Mouse (Mus musculus): ENCODE measurements around the gene Ttbk1. TPM values are rescaled to one million over a fixed set of nuclear protein-coding genes. Genes with fewer than 3 reads are reported as not detected.

Ttbk1 gene
- 4.9 and 7.3 TPM in 2 replicates for polyA plus RNA-seq (2021; fragmentation: Nextera tagmentation)
- long read RNA-seq, experiment 1, partial matches to known transcripts: 10 of 40 reads
- long read RNA-seq, experiment 1, other reads (novel, unspliced or antisense): 30 of 40 reads
- long read RNA-seq, experiment 2, partial matches to known transcripts: 2 of 16 reads
- long read RNA-seq, experiment 2, other reads (novel, unspliced or antisense): 14 of 16 reads

GRCm38 (mm10) chr17:46487431-46487830 lies at the start of gene Ttbk1:
Ttbk1 (minus strand) TSS chr17:46487675.

GRCm38 (mm10) chr17:46496623-46497434 lies 9.4 kb upstream of the Ttbk1 start, which contains the start of gene Dnph1:
Dnph1 (plus strand) TSS chr17:46496711.

GRCm38 (mm10) chr17:46438298-46438873 lies 49.1 kb downstream of the Ttbk1 start, which contains the start of gene Slc22a7:
Slc22a7 (minus strand) TSS chr17:46438457.

GRCm38 (mm10) chr17:46428761-46429414 lies 58.6 kb downstream of the Ttbk1 start, which contains the start of gene Crip3:
Crip3 (plus strand) TSS chr17:46428926.

Other genes starting within 250 kb of the Ttbk1 start
- gene Polr1c, start 239.6 kb downstream of the Ttbk1 start, polyA plus RNA-seq (2021; fragmentation: Nextera tagmentation): 35.9 and 43.3 TPM in 2 replicates
- gene Yipf3, start 239.6 kb downstream of the Ttbk1 start, polyA plus RNA-seq (2021; fragmentation: Nextera tagmentation): 148 and 184 TPM in 2 replicates
- 10.8 and 17.0 TPM in 2 replicates for gene Lrrc73, start 234.1 kb downstream of the Ttbk1 start, polyA plus RNA-seq (2021; fragmentation: Nextera tagmentation)
- 11.8 and 14.0 TPM in 2 replicates for gene Tjap1, start 204.6 kb downstream of the Ttbk1 start, polyA plus RNA-seq (2021; fragmentation: Nextera tagmentation)
- gene Dlk2, start 190.3 kb downstream of the Ttbk1 start, polyA plus RNA-seq (2021; fragmentation: Nextera tagmentation): 11.2 and 12.2 TPM in 2 replicates
- 2.4 and 3.1 TPM in 2 replicates for gene Abcc10, start 159.3 kb downstream of the Ttbk1 start, polyA plus RNA-seq (2021; fragmentation: Nextera tagmentation)
- gene Zfp318, start 103.9 kb downstream of the Ttbk1 start, polyA plus RNA-seq (2021; fragmentation: Nextera tagmentation): 4.4 and 12.0 TPM in 2 replicates
- gene Crip3, start 58.7 kb downstream of the Ttbk1 start, polyA plus RNA-seq (2021; fragmentation: Nextera tagmentation): not detected in 2 replicates
- 0.23 TPM in 1 of 2 replicates, not detected in the other for gene Slc22a7, start 49.2 kb downstream of the Ttbk1 start, polyA plus RNA-seq (2021; fragmentation: Nextera tagmentation)
- gene Dnph1, start 9.0 kb upstream of the Ttbk1 start, polyA plus RNA-seq (2021; fragmentation: Nextera tagmentation): 7.9 and 10.1 TPM in 2 replicates
- 18.6 and 21.2 TPM in 2 replicates for gene Cul9, start 58.7 kb upstream of the Ttbk1 start, polyA plus RNA-seq (2021; fragmentation: Nextera tagmentation)
- 3.7 and 4.7 TPM in 2 replicates for gene Srf, start 68.5 kb upstream of the Ttbk1 start, polyA plus RNA-seq (2021; fragmentation: Nextera tagmentation)
- gene Ptk7, start 141.8 kb upstream of the Ttbk1 start, polyA plus RNA-seq (2021; fragmentation: Nextera tagmentation): 2.2 and 2.3 TPM in 2 replicates
- gene Klc4, start 158.3 kb upstream of the Ttbk1 start, polyA plus RNA-seq (2021; fragmentation: Nextera tagmentation): 12.7 and 13.1 TPM in 2 replicates
- gene Mrpl2, start 158.6 kb upstream of the Ttbk1 start, polyA plus RNA-seq (2021; fragmentation: Nextera tagmentation): 73.6 and 117 TPM in 2 replicates
- gene Cul7, start 162.7 kb upstream of the Ttbk1 start, polyA plus RNA-seq (2021; fragmentation: Nextera tagmentation): 3.2 and 3.5 TPM in 2 replicates
- gene Rrp36, start 186.7 kb upstream of the Ttbk1 start, polyA plus RNA-seq (2021; fragmentation: Nextera tagmentation): 21.4 and 26.1 TPM in 2 replicates
- 258 and 283 TPM in 2 replicates for gene Mea1, start 191.1 kb upstream of the Ttbk1 start, polyA plus RNA-seq (2021; fragmentation: Nextera tagmentation)
- gene Klhdc3, start 193.2 kb upstream of the Ttbk1 start, polyA plus RNA-seq (2021; fragmentation: Nextera tagmentation): 213 and 224 TPM in 2 replicates
- gene Ppp2r5d, start 217.4 kb upstream of the Ttbk1 start, polyA plus RNA-seq (2021; fragmentation: Nextera tagmentation): 35.7 and 47.7 TPM in 2 replicates
- gene Pex6, start 223.8 kb upstream of the Ttbk1 start, polyA plus RNA-seq (2021; fragmentation: Nextera tagmentation): 7.7 and 42.5 TPM in 2 replicates
- gene Gnmt, start 241.5 kb upstream of the Ttbk1 start, polyA plus RNA-seq (2021; fragmentation: Nextera tagmentation): 0.16 TPM in 1 of 2 replicates, not detected in the other